Mouse (Mus musculus): ENCODE results near the gene Grin2a. TPM values are rescaled to one million over a fixed set of nuclear protein-coding genes. Genes with fewer than 3 reads are reported as not detected.

Gene Grin2a
- not detected for polyA plus RNA-seq (2014; fragmentation: Illumina TruSeq; extraction: RNeasy Lipid Tissue Mini Kit (QIAGEN cat#74804); ENCODE audit: low replicate concordance)

DNA sequence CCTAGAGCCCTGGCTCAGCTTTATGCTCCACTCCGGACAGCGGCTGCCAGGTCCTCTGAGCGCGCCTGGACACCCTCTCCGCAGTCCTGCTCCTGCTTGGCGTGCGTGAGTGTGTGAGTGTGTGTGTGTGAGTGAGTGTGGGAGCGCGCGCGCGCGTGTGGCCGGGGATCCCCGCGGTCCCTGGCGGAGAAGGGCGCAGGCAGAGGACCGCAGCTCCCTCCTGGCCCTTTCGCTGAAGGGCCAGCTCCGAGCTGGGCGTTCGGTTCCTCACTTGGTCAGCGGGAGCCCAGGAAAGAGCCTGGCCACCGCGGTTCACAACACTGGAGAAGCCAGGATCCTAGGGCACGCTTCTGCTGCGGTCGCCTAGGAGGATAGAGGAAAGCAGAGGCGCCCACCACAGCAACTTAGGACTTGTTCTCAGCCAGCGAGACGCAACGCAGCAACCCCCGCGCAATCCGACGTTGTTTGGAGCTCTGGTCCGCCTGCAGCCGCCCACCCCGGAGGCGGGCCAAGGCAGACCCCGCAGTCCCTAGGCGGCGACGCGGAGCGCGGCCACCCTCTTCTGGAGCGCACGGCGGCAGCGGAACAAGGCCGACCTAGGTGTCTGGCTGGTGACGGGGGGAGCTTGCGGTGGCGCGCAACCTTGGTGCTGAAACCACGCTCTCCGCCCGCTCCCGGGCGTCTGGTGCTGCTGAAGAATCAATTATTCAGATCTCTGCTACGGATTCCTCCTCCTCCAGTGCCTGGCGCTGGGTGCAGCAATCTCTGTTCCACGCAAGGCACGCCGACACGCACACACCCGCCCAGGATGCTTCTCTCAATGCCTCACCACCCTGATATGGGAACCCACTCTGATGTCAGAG, at the start of gene Grin2a:
Gene Grin2a, minus strand, starts transcription at position 610 of the 863 bp plus-strand sequence.

Other genes with a start within 250 kb of the Grin2a start
- not detected for gene Rpl39l, start 174.7 kb upstream of the Grin2a start, polyA plus RNA-seq (2014; fragmentation: Illumina TruSeq; extraction: RNeasy Lipid Tissue Mini Kit (QIAGEN cat#74804); ENCODE audit: low replicate concordance)
- 2.0 TPM for gene Atf7ip2, start 197.2 kb upstream of the Grin2a start, polyA plus RNA-seq (2014; fragmentation: Illumina TruSeq; extraction: RNeasy Lipid Tissue Mini Kit (QIAGEN cat#74804); ENCODE audit: low replicate concordance)

Data from small intestine, adult 10 weeks (tissue).